Mouse (Mus musculus) heart, embryonic 13.5 days (tissue): ENCODE data around the gene Slc25a20. TPM values are rescaled to one million over a fixed set of nuclear protein-coding genes. Genes with fewer than 3 reads are reported as not detected.

Experiments
- ATAC-seq: fragments of 200-750 bp; cut with Nextera tagmentation; 2 replicates; pipeline ENCODE4 v1.8.0; 2017; ENCODE audit warnings: moderate TSS enrichment; ENCODE audit not compliant: insufficient number of reproducible peaks, low FRiP score, low TSS enrichment; ENCODE audit errors: extremely low read depth
- H3K27ac ChIP-seq: fragments of 300-500 bp; sonication (generic); replicated peaks from 2 replicates; pipeline ENCODE4 v1.5.1; 2015; ENCODE audit warnings: moderate library complexity, mild to moderate bottlenecking, inconsistent platforms
- H3K27me3 ChIP-seq: fragments of 300-500 bp; sonication (generic); replicated peaks from 2 replicates; pipeline ENCODE4 v1.6.1; 2015; ENCODE audit warnings: mild to moderate bottlenecking, inconsistent platforms
- H3K36me3 ChIP-seq: fragments of 300-500 bp; sonication (generic); 2 replicates; pipeline ENCODE4 v1.6.1; 2015; ENCODE audit warnings: mild to moderate bottlenecking, inconsistent platforms
- H3K4me1 ChIP-seq: fragments of 300-500 bp; sonication (generic); 2 replicates; pipeline ENCODE4 v1.6.1; 2015; ENCODE audit warnings: inconsistent platforms
- H3K4me2 ChIP-seq: fragments of 300-500 bp; sonication (generic); 2 replicates; pipeline ENCODE4 v1.6.1; 2015; ENCODE audit warnings: inconsistent platforms, mild to moderate bottlenecking, moderate library complexity
- H3K4me3 ChIP-seq: fragments of 300-500 bp; sonication (generic); 2 replicates; pipeline ENCODE4 v1.5.1; 2015; ENCODE audit warnings: moderate library complexity, mild to moderate bottlenecking, inconsistent platforms
- H3K9ac ChIP-seq: fragments of 300-500 bp; sonication (generic); 2 replicates; pipeline ENCODE4 v1.6.1; 2015; ENCODE audit warnings: inconsistent platforms, mild to moderate bottlenecking, moderate library complexity
- H3K9me3 ChIP-seq: fragments of 300-500 bp; sonication (generic); 2 replicates; pipeline ENCODE4 v1.6.1; 2016; ENCODE audit warnings: inconsistent platforms
- WGBS: fragments of 180-500 bp; shearing (Covaris S2); methylation state at CpG from one replicate; pipeline ENCODE4 v1.1.7; 2015; ENCODE audit warnings: mixed read lengths; 5-methylcytosine and 5-hydroxymethylcytosine counted together
- polyA plus RNA-seq: library from polyadenylated mRNA; unstranded; fragments of >200 nt; fragmentation: Nextera tagmentation; extraction: Ambion mirVana; gene quantifications from 2 replicates; pipeline ENCODE4 v1.2.1, GENCODE M21; 2015

The Slc25a20 gene
- 67.9 and 73.0 TPM in 2 replicates for polyA plus RNA-seq

GRCm38 (mm10) chr9:108661677-108662612 lies at the start of gene Slc25a20:
TSS of gene Slc25a20 (plus strand) at chr9:108662088.
- no peaks in the 10 kb centered on the region for H3K27me3 ChIP-seq
- ATAC-seq, result peak; percentile 87
- peak within 1 kb of the TSS; percentile 79 for H3K9ac ChIP-seq
- H3K4me2 ChIP-seq, result peak within 1 kb of the TSS; percentile 81
- H3K4me1 ChIP-seq, result peaks cover 12% of the 10 kb centered on the region
- no peaks in the 10 kb centered on the region for H3K9me3 ChIP-seq
- H3K4me3 ChIP-seq, result peak within 1 kb of the TSS; percentile 64
- 3% methylated on average over 36 of the region's 37 CpGs for WGBS
- peaks cover 8% of the 10 kb centered on the region for H3K36me3 ChIP-seq
- H3K27ac ChIP-seq, result peak within 1 kb of the TSS; percentile 18; the same call in 1 of the 2 replicates

- no peak for ATAC-seq
- Histone ChIP-seq H3K4me3 (no peak overlapping the region), H3K4me2 (no peak overlapping the region), H3K27ac (no peak overlapping the region), H3K36me3 (peaks cover 87% of the 10 kb centered on the region), H3K4me1 (no peaks in the 10 kb centered on the region), H3K9ac (no peak overlapping the region), H3K9me3 (no peaks in the 10 kb centered on the region), H3K27me3 (no peaks in the 10 kb centered on the region)
- 70% methylated on average over 1 of the region's 1 CpGs for WGBS
Observed at GRCm38 (mm10) chr9:108617301-108617700, 44.6 kb upstream of the Slc25a20 start.

GRCm38 (mm10) chr9:108626498-108626897 lies 35.4 kb upstream of the Slc25a20 start:
- 23% methylated on average over 2 of the region's 2 CpGs for WGBS
- Histone ChIP-seq H3K27me3 (no peaks in the 10 kb centered on the region), H3K36me3 (peaks cover 46% of the 10 kb centered on the region), H3K9ac (no peak overlapping the region), H3K4me2 (0 out of 2 replicates have a peak overlapping the region, but pooled peaks have one; percentile 20), H3K27ac (peak overlapping the region; percentile 92), H3K4me3 (no peak overlapping the region), H3K9me3 (no peaks in the 10 kb centered on the region), H3K4me1 (peaks cover 36% of the 10 kb centered on the region)
- ATAC-seq, result peak; percentile 82; the same call in 1 of the 2 replicates

GRCm38 (mm10) chr9:108628141-108628540 lies 33.7 kb upstream of the Slc25a20 start:
- no peak for ATAC-seq

GRCm38 (mm10) chr9:108630683-108631082 lies 31.2 kb upstream of the Slc25a20 start:
- WGBS, result 84% methylated on average over 1 of the region's 1 CpGs
- no peak for ATAC-seq
- H3K4me1 ChIP-seq, result peaks cover 52% of the 10 kb centered on the region

More at GRCm38 (mm10) chr9:108628141-108628540, 33.7 kb upstream of the Slc25a20 start:
- peaks cover 52% of the 10 kb centered on the region for H3K36me3 ChIP-seq
- no peak overlapping the region for H3K4me2 ChIP-seq
- H3K4me3 ChIP-seq, result no peak overlapping the region
- WGBS, result 66% methylated on average over 4 of the region's 4 CpGs
- H3K9ac ChIP-seq, result no peak overlapping the region
- H3K27ac ChIP-seq, result peak overlapping the region; percentile 39; the same call in 1 of the 2 replicates
- no peaks in the 10 kb centered on the region for H3K27me3 ChIP-seq
- H3K9me3 ChIP-seq, result no peaks in the 10 kb centered on the region
- peaks cover 52% of the 10 kb centered on the region for H3K4me1 ChIP-seq

GRCm38 (mm10) chr9:108631631-108632256 lies 30.1 kb upstream of the Slc25a20 start:
- H3K9me3 ChIP-seq, result no peaks in the 10 kb centered on the region
- H3K9ac ChIP-seq, result no peak overlapping the region
- H3K4me3 ChIP-seq, result no peak overlapping the region
- no peak overlapping the region for H3K27ac ChIP-seq
- H3K36me3 ChIP-seq, result peaks cover 55% of the 10 kb centered on the region
- H3K27me3 ChIP-seq, result no peaks in the 10 kb centered on the region
- ATAC-seq, result no peak
- H3K4me1 ChIP-seq, result peaks cover 41% of the 10 kb centered on the region
- H3K4me2 ChIP-seq, result no peak overlapping the region
- 53% methylated on average over 5 of the region's 5 CpGs for WGBS

More at GRCm38 (mm10) chr9:108630683-108631082, 31.2 kb upstream of the Slc25a20 start:
- Histone ChIP-seq H3K9me3 (no peaks in the 10 kb centered on the region), H3K4me3 (no peak overlapping the region), H3K4me2 (no peak overlapping the region), H3K36me3 (peaks cover 54% of the 10 kb centered on the region), H3K27ac (no peak overlapping the region), H3K27me3 (no peaks in the 10 kb centered on the region), H3K9ac (no peak overlapping the region)

GRCm38 (mm10) chr9:108632375-108632774 lies 29.5 kb upstream of the Slc25a20 start:
- H3K4me2 ChIP-seq, result no peak overlapping the region
- no peak for ATAC-seq
- H3K27ac ChIP-seq, result 0 out of 2 replicates have a peak overlapping the region, but pooled peaks have one; percentile 12
- H3K4me3 ChIP-seq, result no peak overlapping the region
- 68% methylated on average over 5 of the region's 5 CpGs for WGBS
- peaks cover 57% of the 10 kb centered on the region for H3K36me3 ChIP-seq
- H3K9ac ChIP-seq, result no peak overlapping the region
- no peaks in the 10 kb centered on the region for H3K9me3 ChIP-seq
- no peaks in the 10 kb centered on the region for H3K27me3 ChIP-seq
- peaks cover 35% of the 10 kb centered on the region for H3K4me1 ChIP-seq

GRCm38 (mm10) chr9:108633846-108634245 lies 28.0 kb upstream of the Slc25a20 start:
- no peak overlapping the region for H3K4me2 ChIP-seq
- H3K4me1 ChIP-seq, result peaks cover 24% of the 10 kb centered on the region
- no peaks in the 10 kb centered on the region for H3K9me3 ChIP-seq
- ATAC-seq, result no peak
- H3K27ac ChIP-seq, result no peak overlapping the region
- no peak overlapping the region for H3K9ac ChIP-seq
- 78% methylated on average over 2 of the region's 2 CpGs for WGBS
- H3K36me3 ChIP-seq, result peaks cover 53% of the 10 kb centered on the region
- H3K4me3 ChIP-seq, result no peak overlapping the region
- no peaks in the 10 kb centered on the region for H3K27me3 ChIP-seq

GRCm38 (mm10) chr9:108635415-108635814 lies 26.5 kb upstream of the Slc25a20 start:
- 72% methylated on average over 2 of the region's 2 CpGs for WGBS
- H3K36me3 ChIP-seq, result peaks cover 61% of the 10 kb centered on the region
- no peaks in the 10 kb centered on the region for H3K9me3 ChIP-seq
- no peak overlapping the region for H3K4me3 ChIP-seq
- H3K4me2 ChIP-seq, result no peak overlapping the region
- no peak overlapping the region for H3K27ac ChIP-seq
- no peak for ATAC-seq
- peaks cover 24% of the 10 kb centered on the region for H3K4me1 ChIP-seq
- no peaks in the 10 kb centered on the region for H3K27me3 ChIP-seq
- no peak overlapping the region for H3K9ac ChIP-seq

- H3K4me1 ChIP-seq, result no peaks in the 10 kb centered on the region
- H3K4me3 ChIP-seq, result no peak overlapping the region
- H3K9ac ChIP-seq, result no peak overlapping the region
- H3K27me3 ChIP-seq, result no peaks in the 10 kb centered on the region
- H3K9me3 ChIP-seq, result no peaks in the 10 kb centered on the region
- no peak overlapping the region for H3K4me2 ChIP-seq
- ATAC-seq, result no peak
- 93% methylated on average over 2 of the region's 2 CpGs for WGBS
- no peak overlapping the region for H3K27ac ChIP-seq
- peaks cover 72% of the 10 kb centered on the region for H3K36me3 ChIP-seq
Observed at GRCm38 (mm10) chr9:108639825-108640224, 22.1 kb upstream of the Slc25a20 start.

GRCm38 (mm10) chr9:108648166-108648565 lies 13.7 kb upstream of the Slc25a20 start:
- peak overlapping the region; percentile 96 for H3K9ac ChIP-seq

More at GRCm38 (mm10) chr9:108648166-108648565, 13.7 kb upstream of the Slc25a20 start:
- H3K4me1 ChIP-seq, result peaks cover 26% of the 10 kb centered on the region
- peak overlapping the region; percentile 89 for H3K4me2 ChIP-seq
- H3K4me3 ChIP-seq, result peak overlapping the region; percentile 100
- H3K27me3 ChIP-seq, result no peaks in the 10 kb centered on the region
- ATAC-seq, result no peak
- peaks cover 14% of the 10 kb centered on the region for H3K36me3 ChIP-seq
- H3K9me3 ChIP-seq, result no peaks in the 10 kb centered on the region
- peak overlapping the region; percentile 95 for H3K27ac ChIP-seq
- 33% methylated on average over 10 of the region's 10 CpGs for WGBS
